Mouse (Mus musculus) heart, embryonic 11.5 days (tissue): ENCODE data around the gene Rab7. TPM values are rescaled to one million over a fixed set of nuclear protein-coding genes. Genes with fewer than 3 reads are reported as not detected.
A peak's percentile ranks its signal among the peaks of the same experiment; 100 is the strongest.
"Not testable (repeated sequence)": the region's sequence is repeated elsewhere in the genome, so short reads cannot be mapped to it uniquely, and the experiment has no call there.

Source experiments
- ATAC-seq: fragments of 200-750 bp; cut with Nextera tagmentation; replicated peaks from 2 replicates; pipeline ENCODE4 v1.8.0; 2017; ENCODE audit warnings: moderate library complexity; ENCODE audit not compliant: insufficient number of reproducible peaks, low FRiP score, low TSS enrichment
- H3K27ac ChIP-seq: fragments of 300-500 bp; sonication (generic); 2 replicates; pipeline ENCODE4 v1.5.1; 2014; ENCODE audit warnings: mild to moderate bottlenecking, low read depth, low read length
- H3K27me3 ChIP-seq: fragments of 300-500 bp; sonication (generic); 2 replicates; pipeline ENCODE4 v1.6.1; 2014; ENCODE audit warnings: mild to moderate bottlenecking, low read length, mixed read lengths; ENCODE audit not compliant: control insufficient read depth, insufficient read depth
- H3K36me3 ChIP-seq: fragments of 300-500 bp; sonication (generic); 2 replicates; pipeline ENCODE4 v1.6.1; 2014; ENCODE audit warnings: mild to moderate bottlenecking, low read length, moderate library complexity, mixed read lengths; ENCODE audit not compliant: control insufficient read depth, insufficient read depth
- H3K4me1 ChIP-seq: fragments of 300-500 bp; sonication (generic); 2 replicates; pipeline ENCODE4 v1.6.1; 2014; ENCODE audit warnings: low read length; ENCODE audit not compliant: control insufficient read depth, insufficient read depth
- H3K4me2 ChIP-seq: fragments of 300-500 bp; sonication (generic); 2 replicates; pipeline ENCODE4 v1.6.1; 2014; ENCODE audit warnings: mild to moderate bottlenecking, moderate library complexity
- H3K4me3 ChIP-seq: fragments of 300-500 bp; sonication (generic); 2 replicates; pipeline ENCODE4 v1.5.1; 2014; ENCODE audit warnings: low read depth, low read length
- H3K9ac ChIP-seq: fragments of 300-500 bp; sonication (generic); 2 replicates; pipeline ENCODE4 v1.6.1; 2014; ENCODE audit warnings: mild to moderate bottlenecking, low read depth, low read length, moderate library complexity
- H3K9me3 ChIP-seq: fragments of 300-500 bp; sonication (generic); replicated peaks from 2 replicates; pipeline ENCODE4 v1.6.1; 2016; ENCODE audit warnings: low read length; ENCODE audit not compliant: control insufficient read depth
- WGBS: fragments of 180-500 bp; shearing (Covaris S2); extraction: QIAGEN DNeasy Blood & Tissue Kit; methylation state at CpG from one replicate; pipeline ENCODE4 v1.1.7; 2014; ENCODE audit not compliant: insufficient replicate concordance; 5-methylcytosine and 5-hydroxymethylcytosine counted together
- polyA plus RNA-seq: library from polyadenylated mRNA; unstranded; fragments of >200 nt; fragmentation: Nextera tagmentation; extraction: Ambion mirVana; gene quantifications from 2 replicates; pipeline ENCODE4 v1.2.1, GENCODE M21; 2014

Gene Rab7
- polyA plus RNA-seq, 1 experiment from 2014 or later, result 227 TPM

GRCm38 (mm10) chr6:87991216-87991615, 53.9 kb downstream of the Rab7 start:
- Histone ChIP-seq H3K9me3 (no peaks in the 10 kb centered on the region), H3K4me2 (no peak overlapping the region), H3K4me3 (no peak overlapping the region), H3K36me3 (0 out of 2 replicates have a peak, but pooled peaks cover 2% of the 10 kb centered on the region), H3K4me1 (peaks cover 19% of the 10 kb centered on the region), H3K9ac (no peak overlapping the region), H3K27ac (no peak overlapping the region), H3K27me3 (no peaks in the 10 kb centered on the region)
- no peak for ATAC-seq
- WGBS, result 63% methylated on average over 4 of the region's 4 CpGs

- peaks cover 8% of the 10 kb centered on the region for H3K36me3 ChIP-seq
- 62% methylated on average over 9 of the region's 9 CpGs for WGBS
- no peak overlapping the region for H3K9ac ChIP-seq
- H3K9me3 ChIP-seq, result no peaks in the 10 kb centered on the region
- H3K4me3 ChIP-seq, result peak overlapping the region; percentile 88
- ATAC-seq, result no peak
- H3K4me2 ChIP-seq, result peak overlapping the region; percentile 87
- H3K4me1 ChIP-seq, result no peaks in the 10 kb centered on the region
- no peak overlapping the region for H3K27ac ChIP-seq
- H3K27me3 ChIP-seq, result no peaks in the 10 kb centered on the region
Measured at GRCm38 (mm10) chr6:87982506-87982905, 62.6 kb downstream of the Rab7 start.

DNA sequence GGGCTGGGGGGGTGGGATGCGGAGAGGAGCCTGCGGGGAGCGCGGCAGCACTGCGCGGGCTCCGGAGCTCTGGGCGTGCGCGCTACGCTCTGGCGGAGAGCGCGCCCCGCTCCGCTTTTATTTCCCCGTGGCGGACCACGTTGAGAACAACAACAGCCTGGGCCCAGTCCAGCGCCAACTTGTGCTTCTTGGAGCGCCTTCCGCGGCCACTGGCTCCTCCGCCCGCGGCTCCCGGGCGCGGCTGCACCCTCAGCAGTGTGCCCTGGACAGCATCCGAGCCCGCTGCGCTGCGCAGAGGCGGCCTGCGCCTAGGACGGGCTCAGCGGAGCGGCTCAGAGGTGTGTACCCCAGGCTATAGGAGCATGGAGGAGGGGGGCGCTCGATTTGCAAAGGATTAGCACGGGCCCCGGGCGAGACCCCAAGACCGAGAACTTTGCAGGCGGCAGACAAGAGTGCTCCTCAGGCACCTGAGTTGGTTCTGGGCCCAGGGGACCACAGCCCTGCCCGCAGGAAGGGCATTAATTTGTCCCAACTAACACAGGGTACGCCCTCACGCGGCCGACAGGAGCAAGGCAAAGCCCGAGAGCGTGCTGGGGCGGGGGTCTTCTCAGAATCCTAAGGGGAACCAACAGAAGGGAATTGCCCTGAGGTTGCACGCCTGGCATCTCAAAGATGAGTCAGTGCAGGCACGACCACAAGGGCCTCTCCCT, 63.4 kb downstream of the Rab7 start, which contains the start of gene H1fx:
Gene H1fx (minus strand): TSS at position 91 of the 710 bp plus-strand sequence.
- Histone ChIP-seq H3K27ac (peak within 1 kb of the TSS; percentile 68), H3K9ac (peak within 1 kb of the TSS; percentile 85), H3K9me3 (no peaks in the 10 kb centered on the region), H3K4me1 (no peaks in the 10 kb centered on the region), H3K36me3 (peaks cover 8% of the 10 kb centered on the region), H3K4me3 (peak within 1 kb of the TSS; percentile 88), H3K4me2 (peak within 1 kb of the TSS; percentile 87), H3K27me3 (no peaks in the 10 kb centered on the region)
- ATAC-seq, result peak; percentile 64
- 2% methylated on average over 45 of the region's 55 CpGs for WGBS

DNA sequence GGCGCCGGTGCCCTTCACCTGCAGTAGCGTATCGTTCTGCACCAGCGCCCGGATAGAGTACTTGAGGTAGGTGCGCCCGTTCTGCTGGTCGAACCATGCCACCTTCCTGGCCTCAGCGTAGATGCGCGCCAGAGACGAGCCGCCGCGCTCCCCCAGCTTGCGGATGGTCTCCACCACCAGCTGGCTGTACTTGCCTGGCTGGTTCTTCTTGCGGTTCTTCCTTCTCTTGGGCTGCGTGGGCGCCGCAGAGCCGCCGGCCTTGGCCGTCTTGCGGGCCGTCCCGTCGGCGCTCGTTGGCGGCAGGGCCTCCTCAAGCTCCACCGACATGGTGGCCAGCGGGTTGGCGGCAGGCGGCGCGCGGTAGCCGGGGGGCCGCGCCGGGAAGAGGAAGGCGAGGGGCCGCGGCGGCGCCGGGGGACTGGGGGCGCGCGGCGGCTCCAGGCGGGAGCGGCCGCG, 64.0 kb downstream of the Rab7 start:
- Histone ChIP-seq H3K36me3 (peaks cover 8% of the 10 kb centered on the region), H3K9me3 (no peaks in the 10 kb centered on the region), H3K4me2 (peak overlapping the region; percentile 87), H3K4me1 (no peaks in the 10 kb centered on the region), H3K9ac (peak overlapping the region; percentile 85), H3K27me3 (no peaks in the 10 kb centered on the region), H3K27ac (peak overlapping the region; percentile 68), H3K4me3 (peak overlapping the region; percentile 88)
- under 1% methylated on average over 44 of the region's 56 CpGs for WGBS
- ATAC-seq, result peak; percentile 53

- Histone ChIP-seq H3K27me3 (no peaks in the 10 kb centered on the region), H3K9me3 (no peaks in the 10 kb centered on the region), H3K36me3 (peaks cover 8% of the 10 kb centered on the region), H3K4me2 (peak overlapping the region; percentile 87), H3K9ac (peak overlapping the region; percentile 85), H3K27ac (peak overlapping the region; percentile 68), H3K4me3 (peak overlapping the region; percentile 88), H3K4me1 (no peaks in the 10 kb centered on the region)
- ATAC-seq, result peak; percentile 58; the same call in 1 of the 2 replicates
- under 1% methylated on average over 64 of the region's 66 CpGs for WGBS
Measured at GRCm38 (mm10) chr6:87980374-87981029, 64.6 kb downstream of the Rab7 start.

- Histone ChIP-seq H3K27me3 (no peaks in the 10 kb centered on the region), H3K9ac (no peak overlapping the region), H3K4me2 (peak overlapping the region; percentile 87), H3K36me3 (peaks cover 5% of the 10 kb centered on the region), H3K4me3 (peak overlapping the region; percentile 88; the same call in 1 of the 2 replicates), H3K9me3 (no peaks in the 10 kb centered on the region), H3K27ac (no peak overlapping the region), H3K4me1 (no peaks in the 10 kb centered on the region)
- ATAC-seq, result no peak
- 79% methylated on average over 3 of the region's 3 CpGs for WGBS
Measured at GRCm38 (mm10) chr6:87979728-87980127, 65.3 kb downstream of the Rab7 start.

GRCm38 (mm10) chr6:87970041-87970440, 75.0 kb downstream of the Rab7 start:
- WGBS, result 10% methylated on average over 2 of the region's 2 CpGs
- no peak for ATAC-seq
- no peaks in the 10 kb centered on the region for H3K27me3 ChIP-seq

GRCm38 (mm10) chr6:87962457-87962856, 82.6 kb downstream of the Rab7 start:
- not testable (repeated sequence) for H3K4me3 ChIP-seq, H3K4me1 ChIP-seq, H3K27me3 ChIP-seq, ATAC-seq, H3K27ac ChIP-seq, H3K9me3 ChIP-seq, H3K36me3 ChIP-seq, H3K9ac ChIP-seq, H3K4me2 ChIP-seq
- WGBS, result 54% methylated on average over 4 of the region's 4 CpGs

More at GRCm38 (mm10) chr6:87970041-87970440, 75.0 kb downstream of the Rab7 start:
- Histone ChIP-seq H3K9me3 (no peaks in the 10 kb centered on the region), H3K27ac (no peak overlapping the region), H3K4me1 (no peaks in the 10 kb centered on the region), H3K4me3 (no peak overlapping the region), H3K36me3 (no peaks in the 10 kb centered on the region), H3K9ac (no peak overlapping the region), H3K4me2 (no peak overlapping the region)
